Mouse (Mus musculus) bone marrow, adult 2 months (tissue): ENCODE data around the gene Tbc1d4.

ENCODE experiments used
- CTCF ChIP-seq: fragments of 200-500 bp; IDR thresholded peaks from 2 replicates; pipeline ENCODE4 v1.5.1; 2011; ENCODE audit warnings: low read length, control low read depth; ENCODE audit not compliant: control insufficient read depth, insufficient read depth
- POLR2A ChIP-seq: fragments of 200-500 bp; IDR thresholded peaks from 2 replicates; pipeline ENCODE4 v1.6.1; 2011; ENCODE audit warnings: low read depth, mild to moderate bottlenecking, control low read depth, low read length, borderline replicate concordance; ENCODE audit not compliant: control insufficient read depth

DNA sequence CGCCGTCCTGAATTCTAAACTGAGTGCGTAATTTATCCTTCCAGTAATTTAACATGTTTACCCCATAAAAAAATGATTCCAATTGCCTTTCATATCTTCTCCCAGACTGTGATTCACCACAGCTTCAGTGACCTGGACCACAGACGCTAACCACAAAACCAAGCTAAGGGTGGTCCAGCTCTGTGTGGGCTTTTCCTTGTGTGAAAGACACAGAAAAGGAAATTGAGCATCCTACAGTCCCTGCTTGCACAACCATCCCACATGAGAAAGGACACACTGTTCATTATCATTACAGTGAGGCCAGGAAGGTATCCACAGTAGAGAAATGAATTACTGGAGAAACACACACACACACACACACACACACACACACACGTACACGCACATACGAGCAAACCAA lies 99.2 kb downstream of the Tbc1d4 start:
- no peak for TF ChIP-seq POLR2A
- TF ChIP-seq CTCF = no peak
